Mouse (Mus musculus) cerebellum, postnatal 25 days (tissue): ENCODE data around the gene Apobec3.
"Not testable (repeated sequence)": the region's sequence is repeated elsewhere in the genome, so short reads cannot be mapped to it uniquely, and the experiment has no call there.

ENCODE experiments used
- DNase-seq, 2 experiments: peaks; one replicate each; pipeline ENCODE4 v3.0.0; 2021; ENCODE audit warnings: mixed read lengths in 2 of 2

Apobec3 gene

GRCm38 (mm10) chr15:79928736-79929135 is 37.3 kb downstream of the Apobec3 start:
- DNase-seq = peak in 1 of 2 experiments; percentile 8

- DNase-seq = peak in 1 of 2 experiments; percentile 6
Observed at GRCm38 (mm10) chr15:79929734-79930133, 38.3 kb downstream of the Apobec3 start.

GRCm38 (mm10) chr15:79931496-79932141 is 40.2 kb downstream of the Apobec3 start:
- DNase-seq = peak in 1 of 2 experiments; percentile 25

- DNase-seq = peak; percentile 94 to 96
Observed at GRCm38 (mm10) chr15:79932323-79932987, 41.0 kb downstream of the Apobec3 start.

- DNase-seq = peak in 1 of 2 experiments; percentile 16
Observed at GRCm38 (mm10) chr15:79933052-79933669, 41.7 kb downstream of the Apobec3 start.

- DNase-seq = no peak
Observed at GRCm38 (mm10) chr15:79933670-79934514, 42.4 kb downstream of the Apobec3 start.

- DNase-seq = no peak
Observed at GRCm38 (mm10) chr15:79934776-79935175, 43.3 kb downstream of the Apobec3 start.

GRCm38 (mm10) chr15:79935654-79936373 is 44.4 kb downstream of the Apobec3 start:
- no peak for DNase-seq

- no peak for DNase-seq
Observed at GRCm38 (mm10) chr15:79936374-79936751, 44.9 kb downstream of the Apobec3 start.

GRCm38 (mm10) chr15:79939020-79939419 is 47.6 kb downstream of the Apobec3 start:
- no peak for DNase-seq

GRCm38 (mm10) chr15:79939501-79939900 is 48.0 kb downstream of the Apobec3 start:
- not testable (repeated sequence) for DNase-seq

- no peak for DNase-seq
Observed at GRCm38 (mm10) chr15:79939913-79940312, 48.5 kb downstream of the Apobec3 start.

- peak; percentile 46 to 69 for DNase-seq
Observed at GRCm38 (mm10) chr15:79940932-79941331, 49.5 kb downstream of the Apobec3 start.

GRCm38 (mm10) chr15:79942541-79942940 is 51.1 kb downstream of the Apobec3 start:
- no peak for DNase-seq

GRCm38 (mm10) chr15:79943584-79943983 is 52.1 kb downstream of the Apobec3 start:
- no peak for DNase-seq

- DNase-seq = no peak
Observed at GRCm38 (mm10) chr15:79944948-79945347, 53.5 kb downstream of the Apobec3 start.

- peak; percentile 87 to 90 for DNase-seq
Observed at GRCm38 (mm10) chr15:79946022-79946421, 54.6 kb downstream of the Apobec3 start.

- no peak for DNase-seq
Observed at GRCm38 (mm10) chr15:79946790-79947189, 55.3 kb downstream of the Apobec3 start.

GRCm38 (mm10) chr15:79947681-79948080 is 56.2 kb downstream of the Apobec3 start:
- peak; percentile 33 to 58 for DNase-seq

- DNase-seq = peak; percentile 80 to 84
Observed at GRCm38 (mm10) chr15:79950250-79951025, 59.0 kb downstream of the Apobec3 start.

- DNase-seq = no peak
Observed at GRCm38 (mm10) chr15:79951226-79951625, 59.8 kb downstream of the Apobec3 start.
